Mouse (Mus musculus): ENCODE data around the gene Vps54.

Vps54 gene

DNA sequence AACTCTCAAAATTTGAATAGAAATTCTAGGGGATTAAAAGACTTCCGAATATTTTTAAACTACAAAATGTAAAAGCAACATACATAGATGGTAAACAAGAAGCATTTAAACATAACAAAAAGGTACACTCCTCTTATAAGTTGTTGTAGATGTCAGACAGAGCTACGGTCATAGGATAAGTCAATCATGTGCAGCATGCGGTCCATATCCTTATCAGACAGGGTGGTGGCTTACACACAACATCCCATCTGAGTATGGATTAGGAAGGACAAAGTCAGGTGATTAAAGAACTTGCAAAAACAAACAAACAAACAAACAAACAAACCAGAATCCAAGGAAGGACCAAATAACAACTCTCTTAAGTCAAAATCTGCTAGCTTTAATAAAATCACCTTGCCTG is 106.9 kb downstream of the Vps54 start:
- DNase-seq: no peak

DNA sequence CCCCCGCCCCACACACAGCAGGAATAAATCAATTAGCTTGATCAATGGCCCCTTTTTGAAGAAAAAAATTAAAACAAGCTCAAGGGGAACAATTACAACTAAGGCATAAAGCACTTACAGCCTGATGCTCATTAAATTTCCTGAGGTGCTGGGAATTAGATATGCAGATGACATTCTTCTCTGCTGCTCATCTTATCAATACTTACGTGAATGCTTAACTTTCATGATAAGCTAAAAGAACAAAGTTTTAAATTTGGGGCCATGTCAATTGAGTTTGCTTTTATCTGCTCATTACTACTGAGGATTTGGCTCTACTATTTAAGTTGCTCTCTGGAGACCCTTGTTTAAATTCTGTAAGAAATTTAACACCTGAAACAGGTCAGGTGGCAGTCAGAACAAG is 109.8 kb downstream of the Vps54 start:
- no peak for DNase-seq

- DNase-seq: no peak
Measured at GRCm38 (mm10) chr11:21351296-21351695, 112.2 kb downstream of the Vps54 start.

- DNase-seq: no peak
Measured at GRCm38 (mm10) chr11:21363144-21363940, 124.3 kb downstream of the Vps54 start.

DNA sequence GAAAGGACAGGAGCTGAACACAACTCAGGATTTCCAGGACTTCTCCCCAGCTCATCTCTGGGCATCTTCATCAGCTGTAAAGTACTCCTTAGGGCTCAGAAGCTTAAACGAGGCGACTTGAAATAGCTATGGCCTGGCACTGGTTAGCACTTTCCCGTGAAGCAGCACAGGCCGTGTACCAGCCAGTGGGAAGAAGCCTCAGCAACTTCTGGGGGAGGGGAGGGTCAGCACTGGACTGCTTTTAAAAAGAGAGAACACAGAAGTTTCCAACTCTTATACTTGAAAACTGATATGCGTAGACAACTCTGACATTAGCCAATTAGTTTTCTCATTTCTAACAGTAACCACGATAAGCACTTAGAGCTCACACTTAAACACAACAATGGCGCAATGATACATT is 129.4 kb downstream of the Vps54 start:
- no peak for DNase-seq

DNA sequence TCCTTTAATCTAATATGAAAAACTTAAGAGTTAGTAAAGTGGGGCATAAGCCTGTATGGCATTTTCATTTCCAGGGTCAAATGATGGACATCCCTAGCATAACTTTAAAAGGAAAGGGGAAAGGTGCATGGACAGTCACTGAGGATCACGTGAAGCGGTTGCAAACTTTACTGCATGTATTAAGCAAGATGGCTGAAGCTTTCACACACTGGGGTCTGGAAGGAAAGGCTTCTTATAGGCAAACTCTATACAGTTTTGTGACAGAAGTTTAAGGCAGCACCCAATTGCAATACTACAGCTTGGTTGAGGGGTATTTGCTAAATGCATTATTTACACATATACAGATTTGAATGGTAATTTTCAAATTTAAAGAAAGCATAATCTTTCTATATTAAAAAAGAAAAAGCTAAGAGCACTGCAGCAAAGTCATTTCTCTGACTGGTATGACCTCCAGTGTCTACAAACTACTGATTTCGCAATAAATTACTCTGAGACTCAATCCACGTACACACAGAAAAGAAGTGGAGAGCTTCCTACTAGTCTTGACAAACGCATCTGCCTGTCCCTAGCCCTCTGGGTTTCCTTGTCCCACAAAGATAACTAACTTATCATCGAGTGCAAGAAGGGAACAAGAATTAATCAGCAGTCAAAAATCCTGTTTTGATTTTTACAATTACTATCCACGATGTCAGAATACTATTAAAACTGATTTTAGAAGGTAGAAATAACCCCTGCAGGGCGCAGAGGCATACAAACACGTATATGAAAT is 130.4 kb downstream of the Vps54 start:
- DNase-seq: no peak

GRCm38 (mm10) chr11:21370399-21371121 is 131.5 kb downstream of the Vps54 start:
- DNase-seq: peak; percentile 36
